Mouse (Mus musculus) CH12.LX (cell line): ENCODE data around the gene Msx1.

ENCODE experiments used
- CHD2 ChIP-seq: IDR thresholded peaks from 2 replicates; pipeline ENCODE4 v1.6.1; 2011; ENCODE audit warnings: low read length, improper control_type of control experiment
- CTCF ChIP-seq, 2 experiments: IDR thresholded peaks in 1 of 2; conservative IDR thresholded peaks in 1 of 2; 2 replicates each; pipeline ENCODE4 v1.5.1; 2011 to 2012; ENCODE audit warnings: low read depth in 2 of 2, low read length in 2 of 2, improper control_type of control experiment in 1 of 2, inconsistent platforms in 1 of 2, mild to moderate bottlenecking in 1 of 2, moderate library complexity in 1 of 2
- EP300 ChIP-seq: IDR thresholded peaks from 2 replicates; pipeline ENCODE4 v1.6.1; 2011; ENCODE audit warnings: low read length, improper control_type of control experiment
- JUN ChIP-seq: IDR thresholded peaks from 2 replicates; pipeline ENCODE4 v1.6.1; 2011; ENCODE audit warnings: low read depth, mild to moderate bottlenecking, low read length, improper control_type of control experiment, moderate library complexity; ENCODE audit not compliant: insufficient read depth
- MAFK ChIP-seq: IDR thresholded peaks from 2 replicates; pipeline ENCODE4 v1.6.1; 2011; ENCODE audit warnings: low read length, improper control_type of control experiment; ENCODE audit not compliant: insufficient replicate concordance
- MAX ChIP-seq: IDR thresholded peaks from 2 replicates; pipeline ENCODE4 v1.6.1; 2011; ENCODE audit warnings: low read length, improper control_type of control experiment
- MXI1 ChIP-seq: IDR thresholded peaks from 2 replicates; pipeline ENCODE4 v1.6.1; 2011; ENCODE audit warnings: mild to moderate bottlenecking, low read depth, low read length, improper control_type of control experiment
- NELFE ChIP-seq: IDR thresholded peaks from 2 replicates; pipeline ENCODE4 v1.6.1; 2011; ENCODE audit warnings: low read depth, low read length, improper control_type of control experiment
- POLR2A ChIP-seq: IDR thresholded peaks from 2 replicates; pipeline ENCODE4 v1.6.1; 2011; ENCODE audit warnings: low read depth, mild to moderate bottlenecking, improper control_type of control experiment, low read length
- POLR2AphosphoS2 ChIP-seq: IDR thresholded peaks from 2 replicates; pipeline ENCODE4 v1.6.1; 2011; ENCODE audit warnings: low read depth, low read length, improper control_type of control experiment
- TBP ChIP-seq: conservative IDR thresholded peaks from 2 replicates; pipeline ENCODE4 v1.6.1; 2011; ENCODE audit warnings: low read depth, low read length, improper control_type of control experiment
- USF1 ChIP-seq: IDR thresholded peaks from 2 replicates; pipeline ENCODE4 v1.6.1; 2014; ENCODE audit warnings: low read depth, mild to moderate bottlenecking, inconsistent platforms, low read length, improper control_type of control experiment
- USF2 ChIP-seq: conservative IDR thresholded peaks from 2 replicates; pipeline ENCODE4 v1.6.1; 2011; ENCODE audit warnings: low read depth, low read length, improper control_type of control experiment
- ZC3H11A ChIP-seq: IDR thresholded peaks from 2 replicates; pipeline ENCODE4 v1.6.1; 2012; ENCODE audit warnings: low read depth, mild to moderate bottlenecking, inconsistent platforms, low read length, improper control_type of control experiment

DNA sequence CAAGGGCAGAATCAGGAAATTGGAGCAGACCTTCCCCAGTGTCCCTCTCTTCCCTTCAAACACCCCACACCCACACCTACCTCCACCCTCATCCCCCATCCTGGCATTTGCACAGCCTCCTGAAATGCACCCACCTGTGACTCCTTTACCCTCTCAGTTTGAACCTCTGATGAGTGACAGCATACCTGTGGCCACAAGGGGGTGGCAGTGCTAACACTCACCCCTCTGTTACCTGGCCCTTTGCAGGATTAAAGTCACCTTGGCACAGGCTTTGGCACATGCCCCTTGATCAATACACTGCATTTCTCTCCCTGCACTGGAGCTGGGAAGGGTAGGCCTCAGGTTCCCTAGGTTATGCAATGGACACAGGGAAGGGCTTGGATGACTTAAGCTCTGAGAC, 10.2 kb downstream of the Msx1 start:
- TF ChIP-seq CTCF (conservative IDR thresholded peaks at IDR 0.05 in 1 of 2, IDR thresholded peaks at IDR 0.05 in 1 of 2; ENCODE audit: low read depth in 2 of 2, low read length in 2 of 2), result no peak
- TF ChIP-seq MAFK, result no peak
- no peak for TF ChIP-seq NELFE
- no peak for TF ChIP-seq USF2
- TF ChIP-seq POLR2AphosphoS2, result no peak
- no peak for TF ChIP-seq EP300
- TF ChIP-seq POLR2A, result no peak
- TF ChIP-seq CHD2, result no peak
- no peak for TF ChIP-seq MXI1
- TF ChIP-seq USF1, result no peak
- TF ChIP-seq MAX, result no peak
- no peak for TF ChIP-seq ZC3H11A
- TF ChIP-seq TBP, result no peak
- TF ChIP-seq JUN, result no peak
